Mouse (Mus musculus) liver, embryonic 14.5 days (tissue): ENCODE data around the gene Zfp653.

ENCODE experiments used
- CTCF ChIP-seq: IDR thresholded peaks from 2 replicates; pipeline ENCODE4 v1.5.1; 2016; ENCODE audit warnings: antibody characterized with exemption, low read depth, control low read depth
- EP300 ChIP-seq: IDR thresholded peaks from 2 replicates; pipeline ENCODE4 v1.6.1; 2016; ENCODE audit warnings: antibody characterized with exemption, low read depth

GRCm38 (mm10) chr9:22053657-22054056 lies 17.5 kb downstream of the Zfp653 start:
- no peak for TF ChIP-seq EP300
- no peak for TF ChIP-seq CTCF
